ENCODE assay signal across 8 mouse cellular contexts in the genomic region with DNA sequence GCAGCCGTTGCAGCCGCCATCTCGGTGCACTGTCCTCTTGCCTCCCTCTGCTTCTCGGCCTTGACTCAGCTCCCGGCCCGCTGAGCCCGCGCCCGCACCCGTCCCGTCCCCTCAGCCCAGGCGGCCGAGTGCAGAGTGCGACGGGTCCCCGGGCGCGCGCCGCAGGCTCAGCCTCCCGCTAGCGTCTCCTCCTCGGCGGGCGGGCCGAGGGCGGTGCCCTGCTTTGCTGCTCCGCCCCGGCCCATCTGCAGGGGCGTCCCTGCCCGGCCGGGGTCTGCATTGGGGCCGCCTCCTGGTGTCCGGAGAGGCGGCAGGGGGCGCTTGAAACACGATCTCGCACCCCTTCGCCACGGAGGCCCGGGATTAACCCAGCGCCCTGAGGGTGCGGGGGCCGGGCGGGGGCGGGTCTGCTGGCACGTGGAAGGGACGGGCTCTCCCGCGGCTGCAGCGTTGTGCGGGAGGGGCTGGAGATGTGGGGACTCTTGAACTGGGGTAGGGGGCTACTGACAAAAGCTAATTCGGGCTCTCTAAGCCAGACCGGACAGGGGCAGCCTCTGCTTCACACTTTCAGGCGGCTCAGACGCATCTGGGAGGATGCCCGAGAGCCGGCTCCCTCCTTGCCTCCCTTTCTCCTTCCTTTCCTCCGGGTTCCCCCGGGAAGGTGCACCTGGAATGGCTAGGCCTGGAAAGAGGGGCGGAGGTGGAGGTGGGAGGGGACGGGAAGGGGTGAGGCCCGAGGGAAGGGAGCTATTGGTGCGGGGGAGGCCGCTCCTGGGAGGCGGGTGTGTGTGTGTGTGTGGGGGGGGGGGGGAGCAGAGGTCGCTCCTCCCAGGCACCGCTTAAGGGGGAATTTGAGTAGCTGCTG. TPM values are rescaled to one million over a fixed set of nuclear protein-coding genes. Genes with fewer than 3 reads are reported as not detected.
DNase-seq lines count a peak whose midpoint lies in the region; ATAC-seq and TF ChIP-seq lines count a peak whose summit lies in the region.

No protein-coding gene starts in this region.

- 0% methylated on average over 45 of the region's 68 CpGs for WGBS in heart, embryonic 11.5 days (ENCODE audit: insufficient replicate concordance)
- WGBS in kidney, embryonic 15.5 days, result under 1% methylated on average over 68 of the region's 68 CpGs
- WGBS in liver, embryonic 12.5 days (ENCODE audit: insufficient replicate concordance), result under 1% methylated on average over 67 of the region's 68 CpGs
- WGBS in stomach, embryonic 15.5 days, result 0% methylated on average over 65 of the region's 68 CpGs

- H3K79me2 ChIP-seq in C2C12 (ENCODE audit: control insufficient read depth, insufficient read depth), result peaks cover 21% of the 10 kb centered on the region

- H3K79me3 ChIP-seq in C2C12 (ENCODE audit: low read depth), result peaks cover 14% of the 10 kb centered on the region

- H3K36me3 ChIP-seq in C2C12 (ENCODE audit: control insufficient read depth, insufficient read depth), result peaks cover 16% of the 10 kb centered on the region
- peaks cover 4% of the 10 kb centered on the region; the same call in 1 of the 2 replicates for H3K36me3 ChIP-seq in heart, embryonic 11.5 days (ENCODE audit: control insufficient read depth, insufficient read depth, low read length)
- peaks cover 42% of the 10 kb centered on the region for H3K36me3 ChIP-seq in kidney, embryonic 15.5 days
- H3K36me3 ChIP-seq in liver, embryonic 12.5 days, result peaks cover 41% of the 10 kb centered on the region
- H3K36me3 ChIP-seq in stomach, embryonic 15.5 days, result peaks cover 16% of the 10 kb centered on the region

- ATAC-seq in heart, embryonic 11.5 days (replicated peaks; ENCODE audit: insufficient number of reproducible peaks, low FRiP score, low TSS enrichment), result peak; percentile 74
- ATAC-seq in kidney, embryonic 15.5 days (replicated peaks; ENCODE audit: low FRiP score), result peak; percentile 90
- peak; percentile 65 for ATAC-seq in liver, embryonic 12.5 days
- peak; percentile 76 for ATAC-seq in stomach, embryonic 15.5 days (ENCODE audit: insufficient read depth, low FRiP score, low read depth)

- peak overlapping the region; percentile 90 for H3K4me2 ChIP-seq in heart, embryonic 11.5 days
- H3K4me2 ChIP-seq in kidney, embryonic 15.5 days, result peak overlapping the region; percentile 85
- peak overlapping the region; percentile 97 for H3K4me2 ChIP-seq in liver, embryonic 12.5 days
- peak overlapping the region; percentile 88 for H3K4me2 ChIP-seq in stomach, embryonic 15.5 days

- peak; percentile 63 to 67 for DNase-seq in adrenal gland, postnatal 4 days (ENCODE audit: low spot score in 2 of 2)
- peak; percentile 70 for DNase-seq in naive thymus-derived CD4-positive, alpha-beta T cell, adult 2 months (ENCODE audit: low read depth)

- peak; percentile 94 for TF ChIP-seq POLR2A in embryonic fibroblast, embryonic 13.5 days (IDR thresholded peaks at IDR 0.05; ENCODE audit: low read depth, low read length)

- no peak for TF ChIP-seq CTCF in C2C12 (IDR thresholded peaks at IDR 0.05; ENCODE audit: control insufficient read depth, insufficient read depth, insufficient read length)
- TF ChIP-seq CTCF in embryonic fibroblast, embryonic 13.5 days (IDR thresholded peaks at IDR 0.05; ENCODE audit: borderline replicate concordance, insufficient read depth, low read length), result no peak

- peak overlapping the region; percentile 80 for H3K27ac ChIP-seq in embryonic fibroblast, embryonic 13.5 days (ENCODE audit: insufficient read depth, low read length)
- H3K27ac ChIP-seq in heart, embryonic 11.5 days (ENCODE audit: low read depth, low read length), result peak overlapping the region; percentile 88
- peak overlapping the region; percentile 99 for H3K27ac ChIP-seq in kidney, embryonic 15.5 days
- peak overlapping the region; percentile 91 for H3K27ac ChIP-seq in liver, embryonic 12.5 days
- peak overlapping the region; percentile 99 for H3K27ac ChIP-seq in stomach, embryonic 15.5 days

- H3K27me3 ChIP-seq in C2C12 (ENCODE audit: control insufficient read depth, insufficient read depth, insufficient read length), result no peaks in the 10 kb centered on the region
- no peaks in the 10 kb centered on the region for H3K27me3 ChIP-seq in heart, embryonic 11.5 days (ENCODE audit: control insufficient read depth, insufficient read depth, low read length)
- H3K27me3 ChIP-seq in kidney, embryonic 15.5 days, result no peaks in the 10 kb centered on the region
- no peaks in the 10 kb centered on the region for H3K27me3 ChIP-seq in liver, embryonic 12.5 days (replicated peaks)
- no peaks in the 10 kb centered on the region for H3K27me3 ChIP-seq in stomach, embryonic 15.5 days (replicated peaks)

- H3K9me3 ChIP-seq in heart, embryonic 11.5 days (replicated peaks; ENCODE audit: control insufficient read depth, low read length), result no peaks in the 10 kb centered on the region
- H3K9me3 ChIP-seq in kidney, embryonic 15.5 days (replicated peaks), result no peaks in the 10 kb centered on the region
- no peaks in the 10 kb centered on the region for H3K9me3 ChIP-seq in liver, embryonic 12.5 days (replicated peaks)
- H3K9me3 ChIP-seq in stomach, embryonic 15.5 days, result no peaks in the 10 kb centered on the region

- peak overlapping the region; percentile 55 for H3K4me3 ChIP-seq in C2C12 (ENCODE audit: insufficient read depth, poor library complexity, severe bottlenecking)
- H3K4me3 ChIP-seq in embryonic fibroblast, embryonic 13.5 days (ENCODE audit: insufficient read depth, low read length), result peak overlapping the region; percentile 71
- H3K4me3 ChIP-seq in heart, embryonic 11.5 days (ENCODE audit: low read depth, low read length), result peak overlapping the region; percentile 61
- peak overlapping the region; percentile 76 for H3K4me3 ChIP-seq in kidney, embryonic 15.5 days (replicated peaks)
- H3K4me3 ChIP-seq in liver, embryonic 12.5 days, result peak overlapping the region; percentile 74
- peak overlapping the region; percentile 74 for H3K4me3 ChIP-seq in stomach, embryonic 15.5 days (replicated peaks)

- peaks cover 3% of the 10 kb centered on the region; the same call in 1 of the 2 replicates for H3K4me1 ChIP-seq in embryonic fibroblast, embryonic 13.5 days (ENCODE audit: control insufficient read depth, insufficient read depth, low read length)
- H3K4me1 ChIP-seq in heart, embryonic 11.5 days (ENCODE audit: control insufficient read depth, insufficient read depth, low read length), result peaks cover 27% of the 10 kb centered on the region
- peaks cover 42% of the 10 kb centered on the region for H3K4me1 ChIP-seq in kidney, embryonic 15.5 days
- peaks cover 67% of the 10 kb centered on the region for H3K4me1 ChIP-seq in liver, embryonic 12.5 days
- H3K4me1 ChIP-seq in stomach, embryonic 15.5 days, result peaks cover 32% of the 10 kb centered on the region

- peak overlapping the region; percentile 66 for H3ac ChIP-seq in C2C12 (ENCODE audit: control insufficient read depth, insufficient read length, low read depth)

- peak overlapping the region; percentile 75 for H3K9ac ChIP-seq in heart, embryonic 11.5 days (ENCODE audit: low read depth, low read length)
- H3K9ac ChIP-seq in kidney, embryonic 15.5 days, result peak overlapping the region; percentile 77
- H3K9ac ChIP-seq in liver, embryonic 12.5 days, result peak overlapping the region; percentile 84
- peak overlapping the region; percentile 89 for H3K9ac ChIP-seq in stomach, embryonic 15.5 days

RNA-seq across cellular contexts. Expression of gene Polr2h, which starts 1.3 kb away (rescaled TPM):
- polyA plus RNA-seq in C2C12 (2012; fragmentation: generic; extraction: Trizol), result 104 TPM
- 10 to 100 TPM; 39.8 to 41.0 TPM for total RNA-seq in adrenal gland, postnatal 4 days (2021)
- polyA plus RNA-seq in embryonic fibroblast, embryonic 13.5 days (2011; ENCODE audit: insufficient read length, low read depth, missing spikeins), result 36.5 and 38.8 TPM in 2 replicates
- polyA plus RNA-seq in heart, embryonic 11.5 days (2014; fragmentation: Nextera tagmentation; extraction: Ambion mirVana), result 65.0 and 65.9 TPM in 2 replicates
- 116 and 120 TPM in 2 replicates for polyA plus RNA-seq in kidney, embryonic 15.5 days (2015; fragmentation: Nextera tagmentation; extraction: Ambion mirVana)
- 66.1 and 68.4 TPM in 2 replicates for polyA plus RNA-seq in liver, embryonic 12.5 days (2016; fragmentation: Nextera tagmentation; extraction: Ambion mirVana)
- 95.7 and 97.3 TPM in 2 replicates for polyA plus RNA-seq in stomach, embryonic 15.5 days (2015; fragmentation: Nextera tagmentation; extraction: Ambion mirVana)

RNA-seq across cellular contexts. Expression of gene Clcn2, which starts 1.3 kb away (rescaled TPM):
- 5.8 TPM for polyA plus RNA-seq in C2C12 (2012; fragmentation: generic; extraction: Trizol)
- total RNA-seq in adrenal gland, postnatal 4 days (2021), result 10 to 100 TPM; 49.6 to 57.3 TPM
- polyA plus RNA-seq in embryonic fibroblast, embryonic 13.5 days (2011; ENCODE audit: insufficient read length, low read depth, missing spikeins), result 7.0 and 7.9 TPM in 2 replicates
- polyA plus RNA-seq in heart, embryonic 11.5 days (2014; fragmentation: Nextera tagmentation; extraction: Ambion mirVana), result 5.7 and 6.7 TPM in 2 replicates
- polyA plus RNA-seq in kidney, embryonic 15.5 days (2015; fragmentation: Nextera tagmentation; extraction: Ambion mirVana), result 16.3 and 20.1 TPM in 2 replicates
- polyA plus RNA-seq in liver, embryonic 12.5 days (2016; fragmentation: Nextera tagmentation; extraction: Ambion mirVana), result 14.0 and 14.5 TPM in 2 replicates
- polyA plus RNA-seq in stomach, embryonic 15.5 days (2015; fragmentation: Nextera tagmentation; extraction: Ambion mirVana), result 15.3 and 20.2 TPM in 2 replicates

RNA-seq across cellular contexts. Expression of gene Chrd, which starts 16.7 kb away (rescaled TPM):
- polyA plus RNA-seq in C2C12 (2012; fragmentation: generic; extraction: Trizol), result 0.63 TPM
- total RNA-seq in adrenal gland, postnatal 4 days (2021), result 10 to 100 TPM; 14.8 to 17.1 TPM
- polyA plus RNA-seq in embryonic fibroblast, embryonic 13.5 days (2011; ENCODE audit: insufficient read length, low read depth, missing spikeins), result 3.8 and 7.3 TPM in 2 replicates
- polyA plus RNA-seq in heart, embryonic 11.5 days (2014; fragmentation: Nextera tagmentation; extraction: Ambion mirVana), result 0.21 and 0.42 TPM in 2 replicates
- 4.6 and 7.4 TPM in 2 replicates for polyA plus RNA-seq in kidney, embryonic 15.5 days (2015; fragmentation: Nextera tagmentation; extraction: Ambion mirVana)
- 0.54 and 0.96 TPM in 2 replicates for polyA plus RNA-seq in liver, embryonic 12.5 days (2016; fragmentation: Nextera tagmentation; extraction: Ambion mirVana)
- 4.0 and 4.7 TPM in 2 replicates for polyA plus RNA-seq in stomach, embryonic 15.5 days (2015; fragmentation: Nextera tagmentation; extraction: Ambion mirVana)

RNA-seq across cellular contexts. Expression of gene Thpo, which starts 18.1 kb away (rescaled TPM):
- 0.15 TPM for polyA plus RNA-seq in C2C12 (2012; fragmentation: generic; extraction: Trizol)
- 1 to 10 TPM; 3.8 to 5.0 TPM for total RNA-seq in adrenal gland, postnatal 4 days (2021)
- polyA plus RNA-seq in embryonic fibroblast, embryonic 13.5 days (2011; ENCODE audit: insufficient read length, low read depth, missing spikeins), result 0.57 and 0.98 TPM in 2 replicates
- 0.49 TPM in 1 of 2 replicates, not detected in the other for polyA plus RNA-seq in heart, embryonic 11.5 days (2014; fragmentation: Nextera tagmentation; extraction: Ambion mirVana)
- 1.2 TPM in 2 replicates for polyA plus RNA-seq in kidney, embryonic 15.5 days (2015; fragmentation: Nextera tagmentation; extraction: Ambion mirVana)
- 2.7 and 2.8 TPM in 2 replicates for polyA plus RNA-seq in liver, embryonic 12.5 days (2016; fragmentation: Nextera tagmentation; extraction: Ambion mirVana)
- 1.0 and 1.1 TPM in 2 replicates for polyA plus RNA-seq in stomach, embryonic 15.5 days (2015; fragmentation: Nextera tagmentation; extraction: Ambion mirVana)

RNA-seq across cellular contexts. Expression of gene Fam131a, which starts 23.2 kb away (rescaled TPM):
- 0.05 TPM for polyA plus RNA-seq in C2C12 (2012; fragmentation: generic; extraction: Trizol)
- 10 to 100 TPM; 14.4 to 15.4 TPM for total RNA-seq in adrenal gland, postnatal 4 days (2021)
- 7.7 and 9.9 TPM in 2 replicates for polyA plus RNA-seq in embryonic fibroblast, embryonic 13.5 days (2011; ENCODE audit: insufficient read length, low read depth, missing spikeins)
- polyA plus RNA-seq in heart, embryonic 11.5 days (2014; fragmentation: Nextera tagmentation; extraction: Ambion mirVana), result 2.6 and 4.9 TPM in 2 replicates
- polyA plus RNA-seq in kidney, embryonic 15.5 days (2015; fragmentation: Nextera tagmentation; extraction: Ambion mirVana), result 6.4 and 6.7 TPM in 2 replicates
- 2.1 and 2.6 TPM in 2 replicates for polyA plus RNA-seq in liver, embryonic 12.5 days (2016; fragmentation: Nextera tagmentation; extraction: Ambion mirVana)
- polyA plus RNA-seq in stomach, embryonic 15.5 days (2015; fragmentation: Nextera tagmentation; extraction: Ambion mirVana), result 8.5 and 9.1 TPM in 2 replicates

Comparison
In these comparisons a context has a peak if more than half of its experiments do, and no peak if none do; other contexts are left out.
1. Peak in every context shown above with its lines: DNase-seq, ATAC-seq, H3K4me3 ChIP-seq and H3K27ac ChIP-seq.